Mouse (Mus musculus): ENCODE data around the gene Fbxo34. TPM values are rescaled to one million over a fixed set of nuclear protein-coding genes. Genes with fewer than 3 reads are reported as not detected.
"Not testable (repeated sequence)": the region's sequence is repeated elsewhere in the genome, so short reads cannot be mapped to it uniquely, and the experiment has no call there.

Gene Fbxo34
- polyA plus RNA-seq (2016; fragmentation: Nextera tagmentation; extraction: Ambion mirVana), result 27.2 and 28.1 TPM in 2 replicates

DNA sequence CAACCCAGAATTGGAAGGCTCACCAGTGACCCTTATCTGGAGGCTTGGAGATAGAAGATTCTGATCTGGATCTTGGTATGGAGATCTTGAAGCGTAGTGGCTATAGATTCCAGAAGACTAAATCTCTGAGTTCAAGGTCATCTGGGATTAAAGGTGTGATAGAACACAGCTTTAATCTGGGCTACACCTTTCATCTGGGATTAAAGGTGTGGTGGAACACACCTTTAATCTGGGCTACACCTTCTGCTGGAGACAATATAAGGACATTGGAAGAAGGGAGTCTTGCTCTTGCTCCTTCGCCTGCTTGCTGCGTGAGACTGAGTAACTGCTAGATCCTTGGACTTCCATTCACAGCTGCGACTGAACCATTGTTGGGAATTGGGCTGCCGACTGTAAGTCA lies at the start of gene Fbxo34:
TSS of gene Fbxo34 (plus strand) at position 301 of the 400 bp plus-strand sequence.
- not testable (repeated sequence) for ATAC-seq (ENCODE audit: insufficient number of reproducible peaks, insufficient read depth, low FRiP score, low TSS enrichment, low read depth); H3K4me2 ChIP-seq; H3K9me3 ChIP-seq; H3K9ac ChIP-seq (replicated peaks); H3K27me3 ChIP-seq; H3K27ac ChIP-seq; H3K4me3 ChIP-seq (replicated peaks); H3K4me1 ChIP-seq (replicated peaks); H3K36me3 ChIP-seq
- 96% methylated on average over 3 of the region's 5 CpGs for WGBS

DNA sequence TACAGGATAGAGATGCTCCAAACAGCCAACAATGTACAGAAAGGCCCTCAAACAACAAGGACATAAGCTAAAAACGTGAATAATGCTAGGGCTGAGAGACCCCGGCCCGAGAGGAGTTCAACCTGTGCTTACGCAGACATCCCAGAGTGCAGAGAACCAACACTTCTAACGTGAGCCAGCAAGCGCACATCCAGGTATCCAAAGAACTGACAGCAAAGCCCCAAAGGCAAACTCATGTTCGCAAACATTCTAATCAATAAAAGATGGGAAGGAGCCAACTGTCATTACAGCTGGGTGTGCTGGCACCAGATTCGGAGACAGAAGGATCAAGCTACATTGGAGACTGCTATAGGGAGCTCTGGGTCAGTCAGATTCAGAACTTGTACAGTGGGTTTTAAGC lies 47.5 kb upstream of the Fbxo34 start:
- no peak overlapping the region for H3K4me2 ChIP-seq
- H3K9ac ChIP-seq (replicated peaks), result no peak overlapping the region
- peaks cover 98% of the 10 kb centered on the region for H3K36me3 ChIP-seq
- H3K4me1 ChIP-seq (replicated peaks), result no peaks in the 10 kb centered on the region
- no peaks in the 10 kb centered on the region for H3K9me3 ChIP-seq
- no peak for ATAC-seq (ENCODE audit: insufficient number of reproducible peaks, insufficient read depth, low FRiP score, low TSS enrichment, low read depth)
- no peak overlapping the region for H3K27ac ChIP-seq
- WGBS, result 91% methylated on average over 8 of the region's 8 CpGs
- no peak overlapping the region for H3K4me3 ChIP-seq (replicated peaks)
- H3K27me3 ChIP-seq, result no peaks in the 10 kb centered on the region

DNA sequence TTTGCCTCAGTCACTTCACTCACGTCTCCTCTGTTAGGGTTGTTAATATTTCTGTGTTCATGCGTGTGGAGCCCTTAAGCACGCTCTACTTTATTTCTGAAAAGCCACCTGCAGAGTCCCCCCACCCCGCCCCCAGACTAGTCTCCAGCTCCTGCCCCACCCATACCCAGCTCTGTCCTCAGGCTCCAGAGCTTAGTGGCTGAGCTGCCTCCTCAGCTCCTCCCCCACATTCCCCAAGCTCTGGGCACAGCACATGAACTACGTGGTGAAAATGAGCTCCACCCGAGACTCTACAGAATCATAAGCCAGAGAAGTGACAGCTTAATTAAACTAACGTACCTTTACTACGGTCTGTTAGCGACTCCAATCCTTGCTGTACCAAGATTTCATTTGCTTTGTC lies 44.2 kb upstream of the Fbxo34 start:
- no peaks in the 10 kb centered on the region for H3K27me3 ChIP-seq
- no peak overlapping the region for H3K9ac ChIP-seq (replicated peaks)
- H3K4me2 ChIP-seq, result no peak overlapping the region
- ATAC-seq (ENCODE audit: insufficient number of reproducible peaks, insufficient read depth, low FRiP score, low TSS enrichment, low read depth), result no peak
- H3K4me3 ChIP-seq (replicated peaks), result no peak overlapping the region
- WGBS, result 87% methylated on average over 9 of the region's 9 CpGs
- no peaks in the 10 kb centered on the region for H3K9me3 ChIP-seq
- H3K27ac ChIP-seq, result no peak overlapping the region
- peaks cover 97% of the 10 kb centered on the region for H3K36me3 ChIP-seq
- H3K4me1 ChIP-seq (replicated peaks), result no peaks in the 10 kb centered on the region

DNA sequence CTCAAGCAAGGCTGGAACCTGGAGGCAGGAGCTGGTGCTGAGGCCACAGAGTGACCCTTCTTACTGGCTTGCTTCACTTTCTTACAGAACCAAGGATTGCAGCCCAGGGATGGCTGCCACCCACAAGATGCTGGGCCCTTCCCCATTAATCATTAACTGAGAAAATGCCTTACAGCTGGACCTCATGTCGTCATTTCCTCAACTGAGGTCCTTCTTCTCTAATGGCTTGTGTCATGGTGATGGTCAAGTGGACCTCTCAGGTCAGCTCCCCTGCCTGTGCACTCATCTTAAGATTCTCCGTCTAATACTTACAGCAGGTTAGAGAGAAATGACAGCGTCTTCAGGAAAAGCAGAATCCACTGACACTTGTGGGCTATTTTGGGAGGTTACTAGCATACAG lies 32.9 kb upstream of the Fbxo34 start:
- H3K4me3 ChIP-seq (replicated peaks), result peak overlapping the region; percentile 61
- peak overlapping the region; percentile 59 for H3K9ac ChIP-seq (replicated peaks)
- H3K27me3 ChIP-seq, result no peaks in the 10 kb centered on the region
- peaks cover 22% of the 10 kb centered on the region for H3K4me1 ChIP-seq (replicated peaks)
- peak overlapping the region; percentile 79 for H3K4me2 ChIP-seq
- no peaks in the 10 kb centered on the region for H3K9me3 ChIP-seq
- 36% methylated on average over 3 of the region's 3 CpGs for WGBS
- no peak overlapping the region for H3K27ac ChIP-seq
- peaks cover 40% of the 10 kb centered on the region for H3K36me3 ChIP-seq
- no peak for ATAC-seq (ENCODE audit: insufficient number of reproducible peaks, insufficient read depth, low FRiP score, low TSS enrichment, low read depth)

DNA sequence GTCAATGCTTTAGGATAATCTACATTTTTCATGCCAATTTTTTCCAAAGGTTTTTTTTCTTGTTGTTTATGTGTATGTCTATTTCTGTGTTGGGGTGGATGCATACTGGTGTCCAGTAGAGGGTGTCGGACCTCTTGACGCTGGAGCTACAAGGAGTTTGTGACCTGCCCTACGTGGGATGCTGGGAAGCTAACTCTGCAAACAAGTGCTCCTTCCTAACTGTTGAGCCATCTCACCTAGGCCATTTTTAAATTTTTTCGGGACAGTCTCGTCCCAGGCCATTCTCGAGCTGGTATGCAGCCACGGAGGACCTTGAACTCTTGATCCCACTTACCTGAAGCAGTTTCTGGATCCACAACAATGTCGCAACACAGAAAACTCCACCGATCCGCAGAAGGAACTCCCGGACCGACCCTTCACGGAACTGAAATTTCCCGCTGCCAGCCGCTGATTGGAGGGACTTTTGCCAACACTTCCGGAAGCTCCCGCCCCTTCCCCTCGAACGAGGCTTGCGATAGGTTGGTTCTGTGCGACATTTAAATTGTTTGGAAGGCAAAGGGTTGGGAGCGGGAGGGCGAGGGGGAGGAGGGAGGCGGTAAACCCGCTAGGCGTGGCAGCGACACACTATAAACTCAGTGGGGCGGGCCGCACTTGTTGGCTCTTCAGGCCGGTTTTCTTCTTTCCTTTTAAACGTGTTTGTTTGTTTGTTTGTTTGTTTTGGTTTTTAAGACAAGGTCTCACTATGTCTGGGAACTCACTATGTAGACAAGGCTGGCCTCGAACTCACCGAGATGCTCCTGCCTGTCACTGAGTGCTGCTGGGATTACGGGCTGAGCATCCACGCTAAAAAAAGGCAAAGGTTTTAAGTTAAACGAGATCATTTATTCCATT lies 32.2 kb upstream of the Fbxo34 start, which contains the start of gene Dlgap5:
TSS of gene Dlgap5 (minus strand) at position 633 of the 891 bp plus-strand sequence.
- H3K27me3 ChIP-seq, result no peaks in the 10 kb centered on the region
- 3% methylated on average over 36 of the region's 36 CpGs for WGBS
- H3K4me1 ChIP-seq (replicated peaks), result peaks cover 22% of the 10 kb centered on the region
- H3K36me3 ChIP-seq, result peaks cover 34% of the 10 kb centered on the region
- peak within 1 kb of the TSS; percentile 59 for H3K9ac ChIP-seq (replicated peaks)
- ATAC-seq (ENCODE audit: insufficient number of reproducible peaks, insufficient read depth, low FRiP score, low TSS enrichment, low read depth), result peak; percentile 86
- H3K4me3 ChIP-seq (replicated peaks), result peak within 1 kb of the TSS; percentile 61
- H3K27ac ChIP-seq, result 0 out of 2 replicates have a peak within 1 kb of the TSS, but pooled peaks have one; percentile 62
- H3K9me3 ChIP-seq, result no peaks in the 10 kb centered on the region
- peak within 1 kb of the TSS; percentile 79 for H3K4me2 ChIP-seq

DNA sequence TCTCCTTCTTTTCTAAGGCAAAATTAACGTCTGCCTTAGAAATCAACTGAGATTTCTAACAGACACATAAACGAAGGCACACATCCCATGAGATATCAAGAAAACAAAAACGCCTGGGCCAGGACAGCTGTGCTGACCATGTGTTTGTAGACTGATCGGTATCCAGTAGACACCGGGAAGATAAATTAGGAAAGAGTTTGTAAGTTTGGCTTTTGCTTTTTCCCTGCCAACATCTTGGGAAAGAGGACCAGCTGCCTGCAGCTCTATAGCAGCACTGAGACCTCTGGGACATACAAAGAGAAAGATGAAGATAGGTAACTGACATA lies 31.6 kb upstream of the Fbxo34 start:
- Histone ChIP-seq H3K36me3 (peaks cover 28% of the 10 kb centered on the region), H3K9ac (replicated peaks) (peak overlapping the region; percentile 45; the same call in 1 of the 2 replicates), H3K27me3 (no peaks in the 10 kb centered on the region), H3K9me3 (no peaks in the 10 kb centered on the region), H3K4me3 (replicated peaks) (peak overlapping the region; percentile 61), H3K27ac (0 out of 2 replicates have a peak overlapping the region, but pooled peaks have one; percentile 42), H3K4me2 (peak overlapping the region; percentile 79), H3K4me1 (replicated peaks) (peaks cover 22% of the 10 kb centered on the region)
- WGBS, result 53% methylated on average over 5 of the region's 5 CpGs
- ATAC-seq (ENCODE audit: insufficient number of reproducible peaks, insufficient read depth, low FRiP score, low TSS enrichment, low read depth), result no peak

DNA sequence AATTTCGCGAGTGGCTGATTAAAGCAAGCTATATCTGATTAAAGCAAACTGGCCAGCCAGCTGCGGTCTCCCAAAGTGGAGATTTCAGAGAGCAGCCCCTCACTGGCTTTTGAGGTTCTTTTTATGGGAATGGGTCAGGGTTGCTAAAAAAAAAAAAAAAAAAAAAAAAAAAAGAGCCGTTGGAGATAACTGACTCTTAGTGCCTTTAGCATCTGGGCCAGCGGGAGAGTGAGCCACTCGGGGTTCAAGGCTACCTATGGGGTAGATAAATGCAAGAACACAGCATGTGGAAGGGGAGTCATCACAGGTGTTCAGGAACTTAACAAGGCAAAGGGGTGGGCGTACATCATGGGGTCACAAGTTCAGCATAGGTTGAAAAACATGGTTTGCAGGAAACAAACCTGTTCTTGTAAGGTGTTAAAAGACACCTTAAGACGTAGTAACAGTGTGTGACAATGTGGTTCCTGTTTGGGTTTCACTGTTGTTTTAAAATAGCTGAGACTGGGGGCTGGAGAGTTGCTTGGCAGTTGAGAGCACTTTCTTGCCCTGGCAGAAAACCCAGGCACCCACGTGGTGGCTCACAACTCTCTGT lies 31.1 kb upstream of the Fbxo34 start:
- H3K27me3 ChIP-seq, result no peaks in the 10 kb centered on the region
- no peaks in the 10 kb centered on the region for H3K9me3 ChIP-seq
- H3K27ac ChIP-seq, result 0 out of 2 replicates have a peak overlapping the region, but pooled peaks have one; percentile 42
- H3K36me3 ChIP-seq, result peaks cover 23% of the 10 kb centered on the region
- no peak overlapping the region for H3K4me3 ChIP-seq (replicated peaks)
- no peak overlapping the region for H3K9ac ChIP-seq (replicated peaks)
- peaks cover 22% of the 10 kb centered on the region for H3K4me1 ChIP-seq (replicated peaks)
- ATAC-seq (ENCODE audit: insufficient number of reproducible peaks, insufficient read depth, low FRiP score, low TSS enrichment, low read depth), result no peak
- H3K4me2 ChIP-seq, result no peak overlapping the region
- 76% methylated on average over 9 of the region's 9 CpGs for WGBS

DNA sequence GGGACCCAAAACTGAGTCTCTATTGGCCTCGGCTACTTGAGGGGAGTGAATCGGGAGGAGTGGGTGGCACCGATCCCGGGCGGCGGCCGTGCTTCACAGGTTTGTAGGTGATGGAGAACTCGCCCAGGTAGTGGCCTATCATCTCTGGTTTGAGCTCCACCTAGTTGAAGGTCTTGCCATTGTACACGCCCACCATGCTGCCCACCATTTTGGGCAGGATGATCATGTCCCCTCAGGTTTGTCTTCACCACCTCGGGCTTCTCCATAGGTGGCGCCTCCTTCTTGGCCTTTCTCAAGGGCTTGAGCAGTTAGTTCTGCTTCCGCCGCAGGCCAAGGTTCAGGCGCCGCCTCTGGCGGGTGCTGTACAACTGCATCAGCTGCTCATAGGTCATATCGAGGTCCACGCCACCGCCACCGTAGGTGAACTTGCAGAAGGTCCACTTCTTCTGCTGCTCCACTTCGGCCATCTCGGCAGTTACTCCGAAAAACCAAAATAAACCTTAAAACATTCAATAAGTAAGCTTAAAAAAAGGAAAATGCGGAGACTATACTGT lies 30.4 kb upstream of the Fbxo34 start:
- Histone ChIP-seq H3K9ac (replicated peaks) (no peak overlapping the region), H3K4me2 (no peak overlapping the region), H3K27ac (no peak overlapping the region), H3K27me3 (no peaks in the 10 kb centered on the region), H3K9me3 (no peaks in the 10 kb centered on the region), H3K4me3 (replicated peaks) (no peak overlapping the region), H3K36me3 (peaks cover 16% of the 10 kb centered on the region), H3K4me1 (replicated peaks) (peaks cover 22% of the 10 kb centered on the region)
- 95% methylated on average over 24 of the region's 24 CpGs for WGBS
- ATAC-seq (ENCODE audit: insufficient number of reproducible peaks, insufficient read depth, low FRiP score, low TSS enrichment, low read depth), result no peak

DNA sequence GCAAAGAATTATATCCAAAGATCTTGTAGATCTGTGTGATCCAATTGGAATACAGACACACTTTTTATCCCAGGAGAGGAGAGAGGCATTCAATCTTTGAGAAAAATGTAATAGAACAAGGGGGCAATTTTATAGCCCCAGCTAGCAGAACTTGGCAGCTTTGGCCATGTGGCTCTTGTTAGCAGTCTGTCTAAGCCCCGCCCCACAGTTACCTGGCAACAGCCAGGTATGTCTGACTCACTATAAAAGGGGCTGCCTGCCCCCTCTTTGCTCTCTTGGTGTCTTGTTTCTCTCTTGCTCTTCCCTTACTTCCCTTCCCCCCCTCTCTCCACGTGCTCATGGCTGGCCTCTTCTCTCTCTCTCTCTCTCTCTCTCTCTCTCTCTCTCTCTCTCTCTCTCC lies 28.6 kb upstream of the Fbxo34 start:
- 38% methylated on average over 2 of the region's 2 CpGs for WGBS
- Histone ChIP-seq H3K9me3 (no peaks in the 10 kb centered on the region), H3K4me2 (no peak overlapping the region), H3K27me3 (no peaks in the 10 kb centered on the region), H3K9ac (replicated peaks) (no peak overlapping the region), H3K36me3 (no peaks in the 10 kb centered on the region), H3K4me1 (replicated peaks) (peaks cover 22% of the 10 kb centered on the region), H3K27ac (peak overlapping the region; percentile 62; the same call in 1 of the 2 replicates), H3K4me3 (replicated peaks) (no peak overlapping the region)
- ATAC-seq (ENCODE audit: insufficient number of reproducible peaks, insufficient read depth, low FRiP score, low TSS enrichment, low read depth), result no peak

DNA sequence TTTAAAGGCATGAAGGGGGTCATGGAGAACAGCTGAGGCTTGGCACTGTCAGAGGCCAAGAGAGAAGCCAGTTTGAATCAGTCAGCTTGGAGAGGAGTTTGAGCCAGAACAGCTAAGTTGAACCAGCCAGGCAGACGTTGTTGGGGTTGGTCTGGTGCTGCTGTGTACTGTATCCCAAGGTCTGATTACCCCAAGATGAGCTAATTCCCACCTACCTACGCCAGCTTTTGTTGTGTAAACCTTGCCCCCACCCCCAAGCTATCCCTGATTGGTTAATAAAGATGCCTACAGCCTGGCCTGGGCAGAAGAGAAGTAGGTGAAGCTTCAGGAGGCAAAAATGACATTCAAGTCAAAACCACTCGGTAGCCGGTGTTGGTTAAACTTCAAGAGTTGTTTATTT lies 27.8 kb upstream of the Fbxo34 start:
- Histone ChIP-seq H3K4me2 (no peak overlapping the region), H3K9me3 (no peaks in the 10 kb centered on the region), H3K4me1 (replicated peaks) (peaks cover 14% of the 10 kb centered on the region), H3K27ac (no peak overlapping the region), H3K36me3 (no peaks in the 10 kb centered on the region), H3K27me3 (no peaks in the 10 kb centered on the region), H3K9ac (replicated peaks) (no peak overlapping the region), H3K4me3 (replicated peaks) (no peak overlapping the region)
- no peak for ATAC-seq (ENCODE audit: insufficient number of reproducible peaks, insufficient read depth, low FRiP score, low TSS enrichment, low read depth)
- WGBS, result 69% methylated on average over 4 of the region's 4 CpGs

DNA sequence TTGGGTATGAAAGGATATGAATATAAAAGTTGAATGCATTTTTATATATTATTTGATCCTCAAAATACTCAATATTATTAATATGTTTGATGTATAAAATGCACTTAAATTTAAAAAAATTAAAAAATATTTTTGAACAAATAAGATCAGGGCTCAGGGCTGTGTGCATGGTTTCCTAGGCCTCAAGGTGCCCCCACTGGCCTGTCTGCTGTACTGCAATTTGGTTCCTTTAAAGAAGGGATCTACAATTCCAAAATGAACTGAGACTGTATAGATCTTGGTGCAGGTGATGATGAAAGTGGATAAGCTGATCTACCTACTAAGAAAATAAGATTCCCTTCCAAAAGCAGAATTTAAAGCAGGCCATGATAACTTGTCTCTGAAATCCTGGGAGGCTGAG lies 17.2 kb upstream of the Fbxo34 start:
- Histone ChIP-seq H3K4me1 (replicated peaks) (no peaks in the 10 kb centered on the region), H3K27me3 (no peaks in the 10 kb centered on the region), H3K9ac (replicated peaks) (no peak overlapping the region), H3K9me3 (no peaks in the 10 kb centered on the region), H3K27ac (no peak overlapping the region), H3K36me3 (no peaks in the 10 kb centered on the region), H3K4me3 (replicated peaks) (no peak overlapping the region), H3K4me2 (no peak overlapping the region)
- ATAC-seq (ENCODE audit: insufficient number of reproducible peaks, insufficient read depth, low FRiP score, low TSS enrichment, low read depth), result no peak

Data from limb, embryonic 12.5 days (tissue).